Mouse (Mus musculus) lung, postnatal 10 days (tissue): Measurements from ENCODE around the gene H2afj.
A peak's percentile ranks its signal among the peaks of the same experiment; 100 is the strongest.

Experiments used
- DNase-seq: peaks from one replicate; pipeline ENCODE4 v3.0.0; 2021

H2afj gene

DNA sequence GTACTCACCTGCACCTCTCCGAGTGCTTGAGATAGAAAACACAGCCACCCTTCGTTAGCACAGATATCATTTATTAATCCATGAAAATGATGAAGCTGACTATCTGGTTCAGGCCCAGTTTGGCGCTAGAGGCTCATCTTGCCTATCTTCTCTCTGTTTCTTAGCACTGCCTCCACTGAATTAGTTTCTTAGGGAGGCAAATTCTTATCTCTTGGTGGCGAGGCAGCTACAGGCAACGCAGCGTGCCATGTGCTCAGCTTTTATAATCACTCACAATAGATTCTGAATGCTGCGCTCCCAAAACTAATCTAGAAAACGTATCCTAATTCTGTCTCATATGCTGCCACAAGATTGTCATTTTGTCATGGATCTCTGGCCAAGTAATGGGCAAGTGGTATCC, 40.4 kb downstream of the H2afj start:
- no peak for DNase-seq

GRCm38 (mm10) chr6:136848971-136849370, 40.9 kb downstream of the H2afj start:
- no peak for DNase-seq

GRCm38 (mm10) chr6:136850267-136850666, 42.2 kb downstream of the H2afj start:
- no peak for DNase-seq

DNA sequence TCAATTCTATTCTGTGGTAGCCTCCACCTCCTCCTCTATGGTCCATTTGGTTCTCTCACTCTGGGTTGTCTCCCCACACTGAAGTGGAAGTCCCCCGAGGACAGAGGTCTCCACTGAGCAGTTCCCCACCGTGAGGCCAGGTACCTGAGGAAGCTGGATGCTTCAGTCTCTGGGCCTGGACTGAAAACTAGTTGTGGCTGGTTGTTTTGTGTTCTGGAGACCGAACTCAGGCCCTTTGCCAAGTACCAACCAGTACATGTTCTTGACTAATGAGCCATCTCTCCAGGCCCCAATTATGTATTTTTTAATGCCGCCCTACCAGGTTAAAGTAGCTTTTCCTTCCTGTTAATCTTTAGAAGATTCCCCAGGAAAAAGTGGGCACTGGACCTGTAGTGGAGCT, 44.3 kb downstream of the H2afj start:
- no peak for DNase-seq

- DNase-seq, result no peak
Measured at GRCm38 (mm10) chr6:136852762-136853161, 44.7 kb downstream of the H2afj start.

DNA sequence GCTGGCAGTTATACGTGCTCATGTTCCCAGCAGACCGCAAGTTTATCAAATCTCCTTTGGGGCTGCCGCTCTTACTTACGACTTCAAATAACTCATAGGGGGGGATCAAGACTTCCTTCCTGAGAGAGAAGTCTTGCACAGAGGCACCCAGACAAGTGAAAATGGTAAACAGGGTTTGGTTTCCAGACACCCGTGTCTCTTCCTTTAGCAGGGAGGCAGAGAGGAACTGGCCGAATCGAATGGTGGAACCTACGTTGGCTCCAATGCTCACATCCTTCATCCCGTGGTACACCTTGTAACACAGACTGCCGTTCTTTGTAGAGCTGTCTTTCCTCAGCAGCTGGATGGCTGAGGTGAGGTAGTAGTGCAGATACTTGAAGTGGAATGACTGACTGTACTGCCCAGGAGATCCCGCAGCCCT, 46.3 kb downstream of the H2afj start:
- no peak for DNase-seq

GRCm38 (mm10) chr6:136855183-136855582, 47.1 kb downstream of the H2afj start:
- no peak for DNase-seq

DNA sequence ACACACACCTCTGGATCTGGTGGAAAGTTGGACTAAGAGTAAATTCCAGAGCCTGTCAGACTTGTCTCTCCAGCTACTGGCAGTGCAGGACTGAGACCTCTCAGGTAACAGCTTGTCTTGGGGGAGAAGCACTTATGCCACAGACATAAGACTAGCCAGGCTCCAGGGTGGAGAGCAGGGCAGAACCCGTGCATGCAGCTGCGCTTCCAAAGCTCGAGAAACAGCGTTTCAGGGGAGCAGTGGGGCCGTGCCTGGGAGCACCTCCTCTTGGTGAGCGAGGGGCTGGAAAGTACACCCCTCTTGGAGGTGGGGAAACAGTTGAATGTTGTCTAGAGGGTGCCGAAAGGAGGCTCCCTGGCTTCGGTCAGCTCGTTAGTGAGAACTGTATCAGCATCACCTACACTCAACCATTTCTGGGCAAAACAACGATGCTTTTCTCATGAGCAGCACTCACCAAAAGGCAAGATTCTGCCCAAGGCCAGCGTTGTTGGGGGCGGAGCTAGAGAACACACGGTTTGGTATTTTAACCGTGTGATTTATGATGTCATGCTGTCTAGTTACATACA, 48.1 kb downstream of the H2afj start:
- peak; percentile 50 for DNase-seq

DNA sequence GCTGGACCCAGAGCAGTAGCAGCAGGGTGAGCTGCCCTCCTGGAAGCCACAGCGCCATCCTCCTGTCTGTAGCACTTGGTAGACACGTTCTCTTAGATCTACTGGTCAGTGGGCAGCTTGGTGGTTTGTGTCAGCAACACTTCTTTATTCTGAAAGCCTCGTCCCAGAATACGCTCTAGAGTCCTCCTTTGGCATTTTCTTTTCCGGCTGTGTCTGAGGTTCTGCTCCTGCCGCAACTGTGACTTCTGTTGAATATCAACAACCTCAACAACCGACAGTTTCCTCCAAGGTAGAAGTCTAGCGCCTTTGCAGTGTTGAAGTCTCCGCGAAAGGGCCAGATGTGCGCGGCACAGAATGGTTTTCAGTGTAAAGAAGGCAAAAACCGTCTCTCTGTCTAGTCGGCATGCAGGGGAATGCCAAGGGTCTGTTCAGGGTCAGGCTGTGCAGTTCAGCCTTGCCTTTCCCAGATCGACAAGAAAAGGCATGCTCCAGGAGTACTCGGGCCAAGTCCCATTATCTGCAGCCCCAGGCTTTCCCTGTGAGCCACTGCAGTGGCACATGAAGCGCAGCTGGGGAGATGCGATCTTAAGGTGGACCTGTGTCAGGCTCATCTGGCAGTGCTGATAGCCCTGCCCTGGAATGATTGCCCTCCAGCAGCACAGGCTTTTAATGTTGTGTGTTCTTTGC, 49.3 kb downstream of the H2afj start, which contains the start of gene Art4:
Gene Art4 (minus strand): TSS at position 548 of the 687 bp plus-strand sequence.
- peak; percentile 54 for DNase-seq

- DNase-seq, result peak; percentile 65
Measured at GRCm38 (mm10) chr6:136857873-136858260, 49.8 kb downstream of the H2afj start.

GRCm38 (mm10) chr6:136858420-136858819, 50.4 kb downstream of the H2afj start:
- no peak for DNase-seq
